Mouse (Mus musculus) lung, postnatal 10 days (tissue): ENCODE data around the gene Anapc16.

Source experiments
- DNase-seq: peaks from one replicate; pipeline ENCODE4 v3.0.0; 2021

Anapc16 gene

GRCm38 (mm10) chr10:59969821-59970449 lies 33.0 kb downstream of the Anapc16 start:
- peak; percentile 87 for DNase-seq

- no peak for DNase-seq
Measured at GRCm38 (mm10) chr10:59967309-59967942, 35.5 kb downstream of the Anapc16 start.

GRCm38 (mm10) chr10:59966743-59967142 lies 36.2 kb downstream of the Anapc16 start:
- no peak for DNase-seq

GRCm38 (mm10) chr10:59965788-59966187 lies 37.1 kb downstream of the Anapc16 start:
- DNase-seq: no peak

- DNase-seq: no peak
Measured at GRCm38 (mm10) chr10:59965362-59965695, 37.6 kb downstream of the Anapc16 start.

GRCm38 (mm10) chr10:59964504-59965361 lies 38.2 kb downstream of the Anapc16 start:
- peak; percentile 45 for DNase-seq

- no peak for DNase-seq
Measured at GRCm38 (mm10) chr10:59963609-59964008, 39.3 kb downstream of the Anapc16 start.

- DNase-seq: no peak
Measured at GRCm38 (mm10) chr10:59959517-59959916, 43.4 kb downstream of the Anapc16 start.

GRCm38 (mm10) chr10:59958458-59958857 lies 44.5 kb downstream of the Anapc16 start:
- DNase-seq: no peak

- DNase-seq: peak; percentile 38
Measured at GRCm38 (mm10) chr10:59957171-59958149, 45.5 kb downstream of the Anapc16 start.

GRCm38 (mm10) chr10:59956681-59957080 lies 46.3 kb downstream of the Anapc16 start:
- no peak for DNase-seq

- no peak for DNase-seq
Measured at GRCm38 (mm10) chr10:59953564-59954039, 49.3 kb downstream of the Anapc16 start.

- DNase-seq: peak; percentile 34
Measured at GRCm38 (mm10) chr10:59952781-59953563, 50.0 kb downstream of the Anapc16 start.

- DNase-seq: peak; percentile 76
Measured at GRCm38 (mm10) chr10:59952152-59952780, 50.7 kb downstream of the Anapc16 start.

- peak; percentile 100 for DNase-seq
Measured at GRCm38 (mm10) chr10:59951211-59952151, 51.5 kb downstream of the Anapc16 start, which contains the start of gene Ddit4. Ddit4 (minus strand) TSS chr10:59951834.

- peak; percentile 89 for DNase-seq
Measured at GRCm38 (mm10) chr10:59950716-59951191, 52.2 kb downstream of the Anapc16 start.

- DNase-seq: peak; percentile 21
Measured at GRCm38 (mm10) chr10:59949783-59950605, 52.9 kb downstream of the Anapc16 start.

- DNase-seq: no peak
Measured at GRCm38 (mm10) chr10:59949255-59949648, 53.7 kb downstream of the Anapc16 start.
